Mouse (Mus musculus): ENCODE results near the gene Nmnat2. TPM values are rescaled to one million over a fixed set of nuclear protein-coding genes. Genes with fewer than 3 reads are reported as not detected.

Gene Nmnat2
- polyA plus RNA-seq, 1 experiment from 2014 or later: 3.8 TPM

GRCm38 (mm10) chr1:153090081-153090480 is 135.3 kb downstream of the Nmnat2 start:
- no peak for ATAC-seq (ENCODE audit: low read depth)
- Histone ChIP-seq H3K9me3 (ENCODE audit: control insufficient read depth, low read length) (no peaks in the 10 kb centered on the region), H3K4me3 (ENCODE audit: low read length) (no peak overlapping the region), H3K4me2 (ENCODE audit: low read depth, low read length) (no peak overlapping the region), H3K27ac (ENCODE audit: low read length) (no peak overlapping the region), H3K4me1 (replicated peaks; ENCODE audit: control insufficient read depth, insufficient read depth, low read length) (peaks cover 28% of the 10 kb centered on the region), H3K36me3 (ENCODE audit: control insufficient read depth, insufficient read depth, low read length) (no peaks in the 10 kb centered on the region), H3K27me3 (ENCODE audit: control insufficient read depth, insufficient read depth, low read depth, low read length) (no peaks in the 10 kb centered on the region), H3K9ac (ENCODE audit: low read length) (no peak overlapping the region)
- WGBS: 84% methylated on average over 2 of the region's 2 CpGs

- 74% methylated on average over 4 of the region's 4 CpGs for WGBS
- Histone ChIP-seq H3K4me2 (ENCODE audit: low read depth, low read length) (no peak overlapping the region), H3K4me1 (replicated peaks; ENCODE audit: control insufficient read depth, insufficient read depth, low read length) (peaks cover 34% of the 10 kb centered on the region)
Observed at GRCm38 (mm10) chr1:153090807-153091206, 136.0 kb downstream of the Nmnat2 start.

GRCm38 (mm10) chr1:153091438-153092236 is 136.8 kb downstream of the Nmnat2 start:
- H3K27ac ChIP-seq (ENCODE audit: low read length): peak overlapping the region; percentile 84
- peak overlapping the region; percentile 21; the same call in 1 of the 2 replicates for H3K4me2 ChIP-seq (ENCODE audit: low read depth, low read length)
- H3K9me3 ChIP-seq (ENCODE audit: control insufficient read depth, low read length): no peaks in the 10 kb centered on the region
- no peaks in the 10 kb centered on the region for H3K36me3 ChIP-seq (ENCODE audit: control insufficient read depth, insufficient read depth, low read length)
- ATAC-seq (ENCODE audit: low read depth): peak; percentile 85
- H3K4me3 ChIP-seq (ENCODE audit: low read length): no peak overlapping the region
- no peaks in the 10 kb centered on the region for H3K27me3 ChIP-seq (ENCODE audit: control insufficient read depth, insufficient read depth, low read depth, low read length)
- peaks cover 31% of the 10 kb centered on the region for H3K4me1 ChIP-seq (replicated peaks; ENCODE audit: control insufficient read depth, insufficient read depth, low read length)
- WGBS: 23% methylated on average over 9 of the region's 9 CpGs
- peak overlapping the region; percentile 42; the same call in 1 of the 2 replicates for H3K9ac ChIP-seq (ENCODE audit: low read length)

More at GRCm38 (mm10) chr1:153090807-153091206, 136.0 kb downstream of the Nmnat2 start:
- Histone ChIP-seq H3K27me3 (ENCODE audit: control insufficient read depth, insufficient read depth, low read depth, low read length) (no peaks in the 10 kb centered on the region), H3K27ac (ENCODE audit: low read length) (no peak overlapping the region), H3K4me3 (ENCODE audit: low read length) (no peak overlapping the region), H3K9ac (ENCODE audit: low read length) (no peak overlapping the region), H3K9me3 (ENCODE audit: control insufficient read depth, low read length) (no peaks in the 10 kb centered on the region), H3K36me3 (ENCODE audit: control insufficient read depth, insufficient read depth, low read length) (no peaks in the 10 kb centered on the region)
- no peak for ATAC-seq (ENCODE audit: low read depth)

GRCm38 (mm10) chr1:153092237-153092975 is 137.6 kb downstream of the Nmnat2 start:
- Histone ChIP-seq H3K4me2 (ENCODE audit: low read depth, low read length) (no peak overlapping the region), H3K36me3 (ENCODE audit: control insufficient read depth, insufficient read depth, low read length) (no peaks in the 10 kb centered on the region), H3K27me3 (ENCODE audit: control insufficient read depth, insufficient read depth, low read depth, low read length) (no peaks in the 10 kb centered on the region), H3K9me3 (ENCODE audit: control insufficient read depth, low read length) (no peaks in the 10 kb centered on the region), H3K9ac (ENCODE audit: low read length) (no peak overlapping the region), H3K4me3 (ENCODE audit: low read length) (no peak overlapping the region), H3K4me1 (replicated peaks; ENCODE audit: control insufficient read depth, insufficient read depth, low read length) (peaks cover 32% of the 10 kb centered on the region), H3K27ac (ENCODE audit: low read length) (peak overlapping the region; percentile 84)
- peak; percentile 68 for ATAC-seq (ENCODE audit: low read depth)
- WGBS: 48% methylated on average over 5 of the region's 5 CpGs

- Histone ChIP-seq H3K4me2 (ENCODE audit: low read depth, low read length) (no peak overlapping the region), H3K36me3 (ENCODE audit: control insufficient read depth, insufficient read depth, low read length) (no peaks in the 10 kb centered on the region), H3K27ac (ENCODE audit: low read length) (no peak overlapping the region), H3K4me1 (replicated peaks; ENCODE audit: control insufficient read depth, insufficient read depth, low read length) (peaks cover 32% of the 10 kb centered on the region), H3K9ac (ENCODE audit: low read length) (no peak overlapping the region), H3K27me3 (ENCODE audit: control insufficient read depth, insufficient read depth, low read depth, low read length) (no peaks in the 10 kb centered on the region), H3K4me3 (ENCODE audit: low read length) (no peak overlapping the region), H3K9me3 (ENCODE audit: control insufficient read depth, low read length) (no peaks in the 10 kb centered on the region)
- WGBS: 70% methylated on average over 5 of the region's 5 CpGs
- no peak for ATAC-seq (ENCODE audit: low read depth)
Observed at GRCm38 (mm10) chr1:153093172-153093571, 138.4 kb downstream of the Nmnat2 start.

GRCm38 (mm10) chr1:153093581-153093980 is 138.8 kb downstream of the Nmnat2 start:
- H3K27ac ChIP-seq (ENCODE audit: low read length): no peak overlapping the region
- no peak overlapping the region for H3K4me2 ChIP-seq (ENCODE audit: low read depth, low read length)
- ATAC-seq (ENCODE audit: low read depth): no peak
- H3K27me3 ChIP-seq (ENCODE audit: control insufficient read depth, insufficient read depth, low read depth, low read length): no peaks in the 10 kb centered on the region
- no peaks in the 10 kb centered on the region for H3K36me3 ChIP-seq (ENCODE audit: control insufficient read depth, insufficient read depth, low read length)
- H3K4me1 ChIP-seq (replicated peaks; ENCODE audit: control insufficient read depth, insufficient read depth, low read length): peaks cover 33% of the 10 kb centered on the region
- H3K9me3 ChIP-seq (ENCODE audit: control insufficient read depth, low read length): no peaks in the 10 kb centered on the region
- 68% methylated on average over 4 of the region's 4 CpGs for WGBS
- H3K9ac ChIP-seq (ENCODE audit: low read length): no peak overlapping the region
- no peak overlapping the region for H3K4me3 ChIP-seq (ENCODE audit: low read length)

GRCm38 (mm10) chr1:153094226-153095076 is 139.7 kb downstream of the Nmnat2 start:
- no peak overlapping the region for H3K4me3 ChIP-seq (ENCODE audit: low read length)
- H3K4me1 ChIP-seq (replicated peaks; ENCODE audit: control insufficient read depth, insufficient read depth, low read length): peaks cover 37% of the 10 kb centered on the region

GRCm38 (mm10) chr1:153095328-153095727 is 140.5 kb downstream of the Nmnat2 start:
- Histone ChIP-seq H3K4me1 (replicated peaks; ENCODE audit: control insufficient read depth, insufficient read depth, low read length) (peaks cover 37% of the 10 kb centered on the region), H3K27ac (ENCODE audit: low read length) (peak overlapping the region; percentile 86), H3K9me3 (ENCODE audit: control insufficient read depth, low read length) (no peaks in the 10 kb centered on the region), H3K9ac (ENCODE audit: low read length) (no peak overlapping the region), H3K4me2 (ENCODE audit: low read depth, low read length) (no peak overlapping the region), H3K36me3 (ENCODE audit: control insufficient read depth, insufficient read depth, low read length) (no peaks in the 10 kb centered on the region), H3K4me3 (ENCODE audit: low read length) (no peak overlapping the region), H3K27me3 (ENCODE audit: control insufficient read depth, insufficient read depth, low read depth, low read length) (no peaks in the 10 kb centered on the region)
- ATAC-seq (ENCODE audit: low read depth): no peak
- WGBS: 66% methylated on average over 6 of the region's 6 CpGs

More at GRCm38 (mm10) chr1:153094226-153095076, 139.7 kb downstream of the Nmnat2 start:
- WGBS: 47% methylated on average over 12 of the region's 12 CpGs
- Histone ChIP-seq H3K9me3 (ENCODE audit: control insufficient read depth, low read length) (no peaks in the 10 kb centered on the region), H3K27me3 (ENCODE audit: control insufficient read depth, insufficient read depth, low read depth, low read length) (no peaks in the 10 kb centered on the region), H3K4me2 (ENCODE audit: low read depth, low read length) (no peak overlapping the region), H3K36me3 (ENCODE audit: control insufficient read depth, insufficient read depth, low read length) (no peaks in the 10 kb centered on the region), H3K9ac (ENCODE audit: low read length) (no peak overlapping the region; the same call in 1 of the 2 replicates), H3K27ac (ENCODE audit: low read length) (no peak overlapping the region)
- no peak for ATAC-seq (ENCODE audit: low read depth)
